Mouse (Mus musculus) lung, postnatal 0 days (tissue): ENCODE data around the gene Jak2.

ENCODE experiments used
- CTCF ChIP-seq: IDR thresholded peaks from 2 replicates; pipeline ENCODE4 v1.5.1; 2016; ENCODE audit warnings: antibody characterized with exemption, mild to moderate bottlenecking
- EP300 ChIP-seq: IDR thresholded peaks from 2 replicates; pipeline ENCODE4 v1.6.1; 2016; ENCODE audit warnings: antibody characterized with exemption, mild to moderate bottlenecking, control low read depth

DNA sequence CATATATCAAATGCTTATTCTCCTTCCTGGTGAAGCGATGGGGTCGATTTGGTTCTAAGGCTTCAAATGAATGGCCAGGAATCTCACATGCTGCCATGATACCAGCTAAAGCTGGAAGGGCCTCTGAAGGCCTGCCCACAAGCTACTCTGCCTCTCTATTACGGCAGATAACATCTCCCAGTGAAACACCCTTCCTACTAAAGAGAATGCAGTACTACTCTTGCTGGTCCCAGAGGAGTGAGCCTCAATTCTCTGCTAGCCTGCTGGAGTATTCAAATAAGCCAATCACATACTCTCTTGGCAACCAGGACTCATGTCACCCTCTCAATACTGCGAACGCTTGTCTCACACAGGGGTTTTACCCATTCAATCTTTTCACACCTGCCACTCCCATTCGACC lies 90.7 kb downstream of the Jak2 start:
- TF ChIP-seq EP300 (no peak), CTCF (no peak)
